Mouse (Mus musculus) spleen, adult 2 months (tissue): ENCODE results near the gene Dock4.

Source experiments
- CTCF ChIP-seq: fragments of 200-500 bp; IDR thresholded peaks from 2 replicates; pipeline ENCODE4 v1.5.1; 2011; ENCODE audit warnings: mild to moderate bottlenecking, inconsistent platforms; ENCODE audit not compliant: insufficient read depth, insufficient read length, insufficient replicate concordance; ENCODE audit errors: extremely low read depth
- POLR2A ChIP-seq: fragments of 200-500 bp; IDR thresholded peaks from 2 replicates; pipeline ENCODE4 v1.6.1; 2011; ENCODE audit warnings: low read depth, low read length, inconsistent platforms

DNA sequence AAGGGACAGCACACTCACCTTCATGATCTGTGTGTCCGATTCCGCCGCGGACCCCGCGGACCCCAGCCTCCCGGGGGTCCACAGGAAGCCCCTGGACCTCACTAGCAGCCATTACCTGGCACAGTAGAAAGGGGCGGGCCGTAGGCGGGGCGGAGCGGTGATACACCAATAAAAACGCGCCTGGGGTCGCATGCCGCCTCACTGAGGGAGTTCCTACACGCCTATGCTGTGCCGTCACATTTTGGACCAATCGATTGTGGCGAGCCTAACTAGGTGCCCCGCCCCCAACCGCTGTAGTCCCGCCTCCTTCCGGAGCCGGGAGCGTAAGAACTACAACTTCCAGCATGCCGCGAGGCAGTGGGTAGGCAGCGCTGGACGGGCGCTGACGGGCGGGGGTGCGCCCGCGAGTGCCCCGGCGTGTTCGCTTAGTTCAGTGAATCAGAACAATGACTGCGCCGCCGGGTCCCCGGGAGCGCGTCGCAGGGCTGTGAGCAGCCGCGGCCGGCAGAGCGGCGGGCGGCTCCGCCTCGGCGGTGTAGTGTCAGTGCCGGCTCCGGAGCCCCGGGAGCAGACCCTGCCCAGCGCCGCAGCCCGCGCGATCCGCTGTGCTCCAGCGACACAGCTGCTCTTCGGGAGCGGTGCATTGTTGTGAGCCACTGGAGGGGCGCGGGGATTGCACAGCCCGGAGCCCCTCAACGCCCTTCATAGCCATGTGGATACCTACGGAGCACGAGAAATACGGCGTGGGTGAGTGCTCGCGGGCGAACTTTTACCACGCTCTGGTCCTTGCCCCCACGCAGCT lies at the start of gene Dock4, which contains the start of gene Zfp277:
- TF ChIP-seq CTCF (no peak), POLR2A (peak; percentile 22; the same call in 1 of the 2 replicates)
